Mouse (Mus musculus) spleen, postnatal 10 days (tissue): Measurements from ENCODE around the gene Ercc6l.
"Not testable (repeated sequence)": the region's sequence is repeated elsewhere in the genome, so short reads cannot be mapped to it uniquely, and the experiment has no call there.

Experiments
- DNase-seq, 2 experiments: peaks; one replicate each; pipeline ENCODE4 v3.0.0; 2021 to 2022; ENCODE audit warnings: low spot score in 2 of 2

The Ercc6l gene

GRCm38 (mm10) chrX:102115676-102116075 lies 41.2 kb downstream of the Ercc6l start:
- DNase-seq: no peak

- not testable (repeated sequence) for DNase-seq
Measured at GRCm38 (mm10) chrX:102109349-102109748, 47.5 kb downstream of the Ercc6l start.

DNA sequence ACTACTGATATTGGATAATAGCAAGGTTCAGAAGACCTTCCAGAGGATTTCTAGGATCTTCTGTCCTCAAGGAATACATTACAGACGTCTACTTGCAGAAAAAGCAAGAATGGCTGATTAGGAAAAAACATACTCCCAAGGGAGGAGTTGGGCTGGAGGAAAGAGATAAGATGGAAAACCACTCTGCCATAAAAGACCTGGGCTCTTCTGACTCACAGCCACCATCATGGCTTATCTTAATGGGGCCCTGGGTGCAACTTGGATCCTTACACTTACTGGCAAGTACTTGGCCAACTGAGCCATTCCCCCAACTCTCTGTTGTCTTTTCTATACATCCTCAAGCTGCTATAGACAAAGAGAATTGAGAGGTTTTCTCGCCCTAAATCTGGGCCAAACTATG lies 53.1 kb downstream of the Ercc6l start:
- DNase-seq: not testable (repeated sequence)

GRCm38 (mm10) chrX:102101886-102102285 lies 55.0 kb downstream of the Ercc6l start:
- DNase-seq: no peak

DNA sequence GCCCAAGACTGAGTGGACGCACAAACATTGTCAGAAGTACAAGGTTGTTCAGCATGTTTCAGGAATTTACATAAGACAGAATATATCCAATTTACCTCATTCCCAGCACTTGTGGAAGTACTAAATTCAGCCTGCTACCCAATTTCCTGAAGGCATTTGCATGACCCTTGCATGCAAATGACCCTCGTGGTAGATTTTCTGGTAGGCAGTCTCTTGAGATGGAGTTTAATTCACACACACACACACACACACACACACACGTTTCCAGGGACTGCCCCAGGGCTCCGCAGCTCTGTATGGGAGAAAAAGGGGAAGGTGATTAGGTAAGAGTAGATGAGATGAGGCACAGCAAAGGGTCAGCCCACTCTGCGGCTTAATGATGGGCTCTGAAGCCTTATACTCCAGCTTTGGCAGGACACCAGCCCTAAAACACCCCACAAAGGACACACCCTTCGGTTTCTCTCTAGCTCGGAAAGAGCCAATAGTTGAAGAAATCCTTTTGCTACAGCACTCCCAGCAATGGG lies 62.4 kb downstream of the Ercc6l start:
- DNase-seq: no peak
